Mouse (Mus musculus) testis, adult 2 months (tissue): Measurements from ENCODE around the gene Ankrd45. TPM values are rescaled to one million over a fixed set of nuclear protein-coding genes. Genes with fewer than 3 reads are reported as not detected.
"Not testable (repeated sequence)": the region's sequence is repeated elsewhere in the genome, so short reads cannot be mapped to it uniquely, and the experiment has no call there.

Experiments used
- H3K27ac ChIP-seq: fragments of 200-500 bp; 2 replicates; pipeline ENCODE4 v1.5.1; 2012; ENCODE audit warnings: low read depth, low read length; ENCODE audit not compliant: control insufficient read depth, insufficient read depth
- H3K27me3 ChIP-seq: fragments of 200-500 bp; 2 replicates; pipeline ENCODE4 v1.6.1; 2012; ENCODE audit warnings: mild to moderate bottlenecking, low read length, moderate library complexity; ENCODE audit not compliant: control insufficient read depth, insufficient read depth
- H3K36me3 ChIP-seq: fragments of 200-500 bp; 2 replicates; pipeline ENCODE4 v1.6.1; 2012; ENCODE audit warnings: mild to moderate bottlenecking, low read length; ENCODE audit not compliant: control insufficient read depth, insufficient read depth
- H3K4me1 ChIP-seq: fragments of 200-500 bp; 2 replicates; pipeline ENCODE4 v1.6.1; 2012; ENCODE audit warnings: low read length; ENCODE audit not compliant: control insufficient read depth, insufficient read depth
- H3K4me3 ChIP-seq: fragments of 200-500 bp; 2 replicates; pipeline ENCODE4 v1.5.1; 2012; ENCODE audit warnings: low read depth, mild to moderate bottlenecking, low read length, moderate library complexity, mixed read lengths; ENCODE audit not compliant: control insufficient read depth
- CTCF ChIP-seq: fragments of 200-500 bp; IDR thresholded peaks from 2 replicates; pipeline ENCODE4 v1.5.1; 2012; ENCODE audit warnings: low read depth, mild to moderate bottlenecking, inconsistent platforms, low read length, moderate library complexity; ENCODE audit not compliant: control insufficient read depth, insufficient read depth, insufficient replicate concordance
- POLR2A ChIP-seq: fragments of 200-500 bp; IDR thresholded peaks from 2 replicates; pipeline ENCODE4 v1.6.1; 2012; ENCODE audit warnings: low read depth, mild to moderate bottlenecking, inconsistent platforms, low read length, moderate library complexity; ENCODE audit not compliant: control insufficient read depth
- polyA plus RNA-seq: library from polyadenylated mRNA; depleted of rRNA; stranded (reverse); fragments of >200 nt; gene quantifications from 2 replicates; pipeline ENCODE4 v1.2.3, GENCODE M21; 2012; rRNA removed

The Ankrd45 gene
- polyA plus RNA-seq, 1 experiment: 28.8 TPM

DNA sequence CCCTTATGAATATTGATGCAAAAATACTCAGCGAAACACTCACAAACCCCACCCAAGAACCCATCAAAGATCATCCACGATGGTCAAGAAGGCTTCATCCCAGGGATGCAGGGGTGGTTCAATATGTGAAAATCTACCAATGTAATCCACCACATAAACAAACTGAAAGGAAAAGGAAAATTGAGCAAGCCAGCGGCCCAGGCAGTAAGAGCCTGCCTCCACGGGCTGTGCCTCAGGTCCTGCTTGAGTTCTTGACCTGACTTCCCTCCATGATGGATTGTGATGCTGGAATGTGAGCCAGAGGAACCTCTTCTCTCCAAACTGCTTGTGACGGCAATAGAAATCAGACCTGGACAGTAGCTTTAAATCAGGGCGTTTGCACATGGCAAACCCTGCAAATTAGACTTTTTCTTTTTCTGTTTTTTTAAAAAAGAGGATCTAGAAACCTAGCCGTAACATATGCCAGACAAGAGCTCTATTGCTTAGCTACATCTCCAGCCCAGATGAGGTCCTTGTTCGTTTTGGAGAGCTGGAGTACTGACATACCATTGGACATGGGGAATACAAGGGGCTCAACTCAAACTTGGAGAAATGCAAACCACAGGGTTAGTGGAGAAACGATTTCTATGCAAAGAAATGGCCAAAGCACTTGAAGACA, 47.9 kb downstream of the Ankrd45 start:
- TF ChIP-seq CTCF (no peak), POLR2A (no peak)
- no peaks in the 10 kb centered on the region for H3K4me1 ChIP-seq
- no peak overlapping the region for H3K4me3 ChIP-seq
- H3K36me3 ChIP-seq: no peaks in the 10 kb centered on the region
- H3K27me3 ChIP-seq: no peaks in the 10 kb centered on the region
- no peak overlapping the region for H3K27ac ChIP-seq

DNA sequence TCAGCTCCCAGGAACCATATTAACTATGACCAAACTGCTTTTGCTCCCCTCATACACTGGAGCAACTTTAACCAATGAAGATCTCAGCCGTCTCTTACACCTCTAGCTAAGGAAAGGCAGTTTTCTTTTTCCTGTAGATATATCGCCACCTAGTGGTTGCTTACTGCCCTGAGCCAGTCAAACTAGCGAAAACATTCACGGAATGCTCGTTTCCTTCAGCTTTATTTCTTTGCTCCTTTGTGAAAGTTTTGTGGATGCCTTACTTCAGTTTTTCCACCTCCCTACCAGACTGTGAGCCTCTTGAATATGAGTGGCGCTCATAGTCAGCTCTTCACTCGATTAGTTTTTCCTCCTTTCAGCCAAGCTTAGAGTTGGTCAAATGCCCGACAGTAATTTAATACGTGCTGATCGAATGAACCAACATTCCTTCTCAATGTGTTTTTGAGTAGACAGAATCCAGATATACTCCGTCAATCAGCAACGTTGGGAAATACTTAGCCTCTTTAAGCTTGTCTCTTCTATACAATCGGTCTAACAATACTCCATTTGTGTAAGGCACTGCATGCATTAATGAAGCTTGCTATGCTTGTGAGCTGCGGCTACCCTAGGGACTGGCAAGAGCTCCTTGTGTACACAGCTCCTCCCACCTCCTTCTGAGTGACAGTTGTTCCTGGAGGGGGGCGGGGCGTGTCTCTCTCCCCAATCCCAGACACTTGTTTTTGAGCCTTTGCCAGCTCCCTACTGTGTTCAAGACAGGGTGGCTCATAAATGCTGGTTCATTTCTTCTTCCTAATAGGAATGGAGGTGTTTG, 53.3 kb downstream of the Ankrd45 start:
- Histone ChIP-seq H3K4me1 (peaks cover 3% of the 10 kb centered on the region; the same call in 1 of the 2 replicates), H3K27ac (no peak overlapping the region), H3K4me3 (peak overlapping the region; percentile 61; the same call in 1 of the 2 replicates), H3K27me3 (no peaks in the 10 kb centered on the region), H3K36me3 (no peaks in the 10 kb centered on the region)
- TF ChIP-seq CTCF (no peak; the same call in 1 of the 2 replicates), POLR2A (no peak)

DNA sequence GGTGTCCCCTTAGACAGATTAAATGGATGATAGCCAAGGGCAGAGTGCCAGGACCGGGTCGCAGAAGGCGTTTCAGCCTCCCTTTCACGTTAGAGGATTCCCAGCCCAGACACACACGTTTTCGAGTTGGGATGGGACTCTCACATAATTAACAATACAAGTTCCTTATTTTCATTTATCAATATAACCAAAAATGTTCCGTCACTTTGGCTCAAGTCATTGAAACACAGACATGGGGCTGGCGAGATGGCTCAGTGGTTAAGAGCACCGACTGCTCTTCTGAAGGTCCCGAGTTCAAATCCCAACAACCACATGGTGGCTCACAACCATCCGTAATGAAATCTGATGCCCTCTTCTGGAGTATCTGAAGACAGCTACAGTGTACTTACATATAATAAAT, 53.9 kb downstream of the Ankrd45 start:
- not testable (repeated sequence) for H3K27ac ChIP-seq, H3K4me1 ChIP-seq, H3K36me3 ChIP-seq, H3K27me3 ChIP-seq
- H3K4me3 ChIP-seq: 0 out of 2 replicates have a peak overlapping the region, but pooled peaks have one; percentile 14

DNA sequence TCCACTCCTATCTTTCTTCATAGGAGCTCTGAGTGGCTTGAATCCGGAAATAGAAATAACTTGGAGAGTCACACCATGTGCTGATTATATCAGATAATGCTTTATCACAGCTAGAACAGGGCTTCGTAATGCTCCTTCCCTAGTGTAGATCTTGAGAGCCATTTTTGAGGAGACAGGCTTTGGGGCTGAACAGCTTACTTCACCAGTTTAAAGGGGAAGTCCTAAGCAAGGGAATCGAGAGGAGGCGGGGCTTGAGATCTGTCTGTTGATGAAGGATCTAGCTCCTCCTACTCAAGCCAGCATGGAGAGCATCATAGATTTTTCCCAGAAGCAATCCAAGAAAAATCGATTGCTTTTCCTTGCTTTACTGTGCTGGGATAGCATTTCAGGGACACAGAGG, 57.4 kb downstream of the Ankrd45 start:
- H3K4me1 ChIP-seq: peaks cover 3% of the 10 kb centered on the region; the same call in 1 of the 2 replicates
- H3K27ac ChIP-seq: no peak overlapping the region
- H3K36me3 ChIP-seq: no peaks in the 10 kb centered on the region
- H3K4me3 ChIP-seq: no peak overlapping the region
- no peaks in the 10 kb centered on the region for H3K27me3 ChIP-seq
- no peak for TF ChIP-seq POLR2A
- no peak for TF ChIP-seq CTCF

DNA sequence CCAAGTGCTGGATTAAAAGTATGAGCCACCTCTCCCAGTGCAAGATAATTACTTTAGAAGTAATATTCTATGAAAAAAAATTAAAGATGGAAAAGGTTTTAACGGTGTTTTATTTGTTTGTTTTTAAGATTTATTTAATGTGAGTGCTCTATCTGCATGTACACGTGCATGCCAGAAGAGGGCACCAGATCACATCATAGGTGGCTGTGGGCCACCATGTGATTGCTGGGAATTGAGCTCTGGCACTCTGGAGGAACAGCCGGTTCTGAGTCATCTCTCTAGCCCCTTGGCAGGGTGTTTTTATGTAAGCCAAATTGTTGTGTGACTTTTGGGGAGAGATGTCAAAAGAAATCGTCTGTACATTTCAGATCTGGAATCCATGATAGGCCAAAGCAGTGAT, 72.0 kb downstream of the Ankrd45 start:
- TF ChIP-seq CTCF (no peak), POLR2A (no peak)
- H3K36me3 ChIP-seq: peaks cover 1% of the 10 kb centered on the region; the same call in 1 of the 2 replicates
- H3K27me3 ChIP-seq: no peaks in the 10 kb centered on the region
- no peaks in the 10 kb centered on the region for H3K4me1 ChIP-seq
- no peak overlapping the region for H3K4me3 ChIP-seq
- H3K27ac ChIP-seq: no peak overlapping the region

DNA sequence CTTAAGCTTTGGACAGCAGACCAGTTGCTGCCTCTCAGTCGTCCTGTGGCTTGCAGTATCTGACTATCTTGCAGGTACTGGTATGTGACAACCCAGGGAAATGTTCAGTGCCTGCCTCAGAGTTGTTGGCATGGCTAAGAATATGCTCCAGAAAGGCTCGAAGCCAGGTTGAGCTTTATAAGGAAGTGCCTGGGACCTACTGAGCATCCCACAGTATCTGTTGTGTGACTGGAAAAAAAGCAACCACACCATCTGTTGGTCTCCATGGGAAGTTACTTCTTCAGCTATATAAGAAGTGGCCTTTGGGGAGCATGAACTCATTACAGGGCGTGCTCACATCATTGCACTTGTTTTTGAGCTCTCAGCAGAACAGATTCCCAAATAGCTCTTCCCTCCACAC, 77.3 kb downstream of the Ankrd45 start:
- H3K36me3 ChIP-seq: no peaks in the 10 kb centered on the region
- H3K27ac ChIP-seq: no peak overlapping the region
- no peaks in the 10 kb centered on the region for H3K27me3 ChIP-seq
- no peak overlapping the region for H3K4me3 ChIP-seq
- TF ChIP-seq CTCF: no peak
- no peak for TF ChIP-seq POLR2A
- H3K4me1 ChIP-seq: no peaks in the 10 kb centered on the region

Other genes starting within 250 kb of the Ankrd45 start
- 34.6 and 34.7 TPM in 2 replicates for gene Rc3h1, start 236.3 kb upstream of the Ankrd45 start, polyA plus RNA-seq
- 0.69 and 1.3 TPM in 2 replicates for gene Serpinc1, start 164.1 kb upstream of the Ankrd45 start, polyA plus RNA-seq
- 2.4 and 3.2 TPM in 2 replicates for gene Zbtb37, start 107.8 kb upstream of the Ankrd45 start, polyA plus RNA-seq
- gene Dars2, start 72.0 kb upstream of the Ankrd45 start, polyA plus RNA-seq: 6.3 and 8.0 TPM in 2 replicates
- gene Cenpl, start 72.0 kb upstream of the Ankrd45 start, polyA plus RNA-seq: 5.5 and 5.7 TPM in 2 replicates
- 4.4 and 6.1 TPM in 2 replicates for gene Klhl20, start 11.2 kb upstream of the Ankrd45 start, polyA plus RNA-seq
- gene Tex50, start 16.6 kb downstream of the Ankrd45 start, polyA plus RNA-seq: 52.4 and 66.8 TPM in 2 replicates
- 115 and 129 TPM in 2 replicates for gene Prdx6, start 108.5 kb downstream of the Ankrd45 start, polyA plus RNA-seq